Mouse (Mus musculus): ENCODE measurements around the gene Capn2. TPM values are rescaled to one million over a fixed set of nuclear protein-coding genes. Genes with fewer than 3 reads are reported as not detected.
A peak's percentile ranks its signal among the peaks of the same experiment; 100 is the strongest.

The Capn2 gene
- polyA plus RNA-seq, 1 experiment: 86.9 TPM

- DNase-seq: no peak
- no peak overlapping the region for H3K4me3 ChIP-seq (replicated peaks; ENCODE audit: insufficient read depth, low read depth, low read length)
- H3K4me1 ChIP-seq (ENCODE audit: control insufficient read depth, insufficient read depth, low read length): peaks cover 22% of the 10 kb centered on the region
- H3K27ac ChIP-seq (ENCODE audit: insufficient read depth, low read length): no peak overlapping the region
- 94% methylated on average over 3 of the region's 3 CpGs for WGBS
- TF ChIP-seq POLR2A (IDR thresholded peaks at IDR 0.05; ENCODE audit: borderline replicate concordance, insufficient read depth, low read length): no peak
- no peak for TF ChIP-seq CTCF (IDR thresholded peaks at IDR 0.05; ENCODE audit: borderline replicate concordance, insufficient read depth, low read depth, low read length)
- no peaks in the 10 kb centered on the region for H3K27me3 ChIP-seq (ENCODE audit: control insufficient read depth, insufficient read depth, low read length)
Observed at GRCm38 (mm10) chr1:182505291-182505690, 12.1 kb downstream of the Capn2 start.

GRCm38 (mm10) chr1:182504223-182504622 is 13.2 kb downstream of the Capn2 start:
- TF ChIP-seq CTCF (IDR thresholded peaks at IDR 0.05; ENCODE audit: borderline replicate concordance, insufficient read depth, low read depth, low read length): no peak
- no peak for TF ChIP-seq POLR2A (IDR thresholded peaks at IDR 0.05; ENCODE audit: borderline replicate concordance, insufficient read depth, low read length)
- Histone ChIP-seq H3K27ac (ENCODE audit: insufficient read depth, low read length) (no peak overlapping the region), H3K4me3 (replicated peaks; ENCODE audit: insufficient read depth, low read depth, low read length) (no peak overlapping the region), H3K4me1 (ENCODE audit: control insufficient read depth, insufficient read depth, low read length) (peaks cover 18% of the 10 kb centered on the region), H3K27me3 (ENCODE audit: control insufficient read depth, insufficient read depth, low read length) (no peaks in the 10 kb centered on the region)
- 31% methylated on average over 4 of the region's 4 CpGs for WGBS
- DNase-seq: no peak

GRCm38 (mm10) chr1:182503206-182503900 is 14.1 kb downstream of the Capn2 start:
- no peak for DNase-seq
- 90% methylated on average over 13 of the region's 13 CpGs for WGBS
- Histone ChIP-seq H3K27me3 (ENCODE audit: control insufficient read depth, insufficient read depth, low read length) (no peaks in the 10 kb centered on the region), H3K27ac (ENCODE audit: insufficient read depth, low read length) (no peak overlapping the region), H3K4me1 (ENCODE audit: control insufficient read depth, insufficient read depth, low read length) (peaks cover 15% of the 10 kb centered on the region), H3K4me3 (replicated peaks; ENCODE audit: insufficient read depth, low read depth, low read length) (no peak overlapping the region)
- TF ChIP-seq CTCF (IDR thresholded peaks at IDR 0.05; ENCODE audit: borderline replicate concordance, insufficient read depth, low read depth, low read length) (no peak), POLR2A (IDR thresholded peaks at IDR 0.05; ENCODE audit: borderline replicate concordance, insufficient read depth, low read length) (no peak)

GRCm38 (mm10) chr1:182502491-182503050 is 14.8 kb downstream of the Capn2 start:
- Histone ChIP-seq H3K27me3 (ENCODE audit: control insufficient read depth, insufficient read depth, low read length) (no peaks in the 10 kb centered on the region), H3K4me1 (ENCODE audit: control insufficient read depth, insufficient read depth, low read length) (peaks cover 15% of the 10 kb centered on the region), H3K4me3 (replicated peaks; ENCODE audit: insufficient read depth, low read depth, low read length) (no peak overlapping the region), H3K27ac (ENCODE audit: insufficient read depth, low read length) (no peak overlapping the region)
- no peak for DNase-seq
- TF ChIP-seq POLR2A (IDR thresholded peaks at IDR 0.05; ENCODE audit: borderline replicate concordance, insufficient read depth, low read length) (no peak), CTCF (IDR thresholded peaks at IDR 0.05; ENCODE audit: borderline replicate concordance, insufficient read depth, low read depth, low read length) (no peak)
- WGBS: 94% methylated on average over 7 of the region's 7 CpGs

GRCm38 (mm10) chr1:182501815-182502405 is 15.5 kb downstream of the Capn2 start:
- DNase-seq: no peak
- Histone ChIP-seq H3K27me3 (ENCODE audit: control insufficient read depth, insufficient read depth, low read length) (no peaks in the 10 kb centered on the region), H3K27ac (ENCODE audit: insufficient read depth, low read length) (no peak overlapping the region), H3K4me1 (ENCODE audit: control insufficient read depth, insufficient read depth, low read length) (peaks cover 15% of the 10 kb centered on the region), H3K4me3 (replicated peaks; ENCODE audit: insufficient read depth, low read depth, low read length) (no peak overlapping the region)
- WGBS: 69% methylated on average over 7 of the region's 7 CpGs
- TF ChIP-seq POLR2A (IDR thresholded peaks at IDR 0.05; ENCODE audit: borderline replicate concordance, insufficient read depth, low read length): no peak
- no peak for TF ChIP-seq CTCF (IDR thresholded peaks at IDR 0.05; ENCODE audit: borderline replicate concordance, insufficient read depth, low read depth, low read length)

GRCm38 (mm10) chr1:182500843-182501242 is 16.6 kb downstream of the Capn2 start:
- TF ChIP-seq CTCF (IDR thresholded peaks at IDR 0.05; ENCODE audit: borderline replicate concordance, insufficient read depth, low read depth, low read length) (no peak), POLR2A (IDR thresholded peaks at IDR 0.05; ENCODE audit: borderline replicate concordance, insufficient read depth, low read length) (no peak)
- Histone ChIP-seq H3K4me3 (replicated peaks; ENCODE audit: insufficient read depth, low read depth, low read length) (no peak overlapping the region), H3K27me3 (ENCODE audit: control insufficient read depth, insufficient read depth, low read length) (no peaks in the 10 kb centered on the region), H3K27ac (ENCODE audit: insufficient read depth, low read length) (no peak overlapping the region; the same call in 1 of the 2 replicates), H3K4me1 (ENCODE audit: control insufficient read depth, insufficient read depth, low read length) (peaks cover 15% of the 10 kb centered on the region)
- no peak for DNase-seq
- WGBS: 80% methylated on average over 4 of the region's 4 CpGs

GRCm38 (mm10) chr1:182500224-182500623 is 17.2 kb downstream of the Capn2 start:
- DNase-seq: no peak
- H3K27ac ChIP-seq (ENCODE audit: insufficient read depth, low read length): peak overlapping the region; percentile 35; the same call in 1 of the 2 replicates
- TF ChIP-seq POLR2A (IDR thresholded peaks at IDR 0.05; ENCODE audit: borderline replicate concordance, insufficient read depth, low read length): no peak
- TF ChIP-seq CTCF (IDR thresholded peaks at IDR 0.05; ENCODE audit: borderline replicate concordance, insufficient read depth, low read depth, low read length): no peak
- H3K4me1 ChIP-seq (ENCODE audit: control insufficient read depth, insufficient read depth, low read length): peaks cover 15% of the 10 kb centered on the region
- no peaks in the 10 kb centered on the region for H3K27me3 ChIP-seq (ENCODE audit: control insufficient read depth, insufficient read depth, low read length)
- 73% methylated on average over 4 of the region's 4 CpGs for WGBS
- no peak overlapping the region for H3K4me3 ChIP-seq (replicated peaks; ENCODE audit: insufficient read depth, low read depth, low read length)

All from cerebellum, adult 2 months (tissue).